Mouse (Mus musculus) liver, embryonic 15.5 days (tissue): ENCODE measurements around the gene Olfr522. TPM values are rescaled to one million over a fixed set of nuclear protein-coding genes. Genes with fewer than 3 reads are reported as not detected.

ENCODE experiments used
- ATAC-seq: fragments of 200-750 bp; cut with Nextera tagmentation; 2 replicates; pipeline ENCODE4 v1.8.0; 2017; ENCODE audit warnings: moderate number of reproducible peaks, mild to moderate bottlenecking, moderate library complexity; ENCODE audit not compliant: insufficient read depth
- H3K27ac ChIP-seq: fragments of 300-500 bp; sonication (generic); replicated peaks from 2 replicates; pipeline ENCODE4 v1.5.1; 2015; ENCODE audit warnings: mild to moderate bottlenecking, inconsistent platforms
- H3K27me3 ChIP-seq: fragments of 300-500 bp; sonication (generic); 2 replicates; pipeline ENCODE4 v1.6.1; 2015; ENCODE audit warnings: mild to moderate bottlenecking, inconsistent platforms
- H3K36me3 ChIP-seq: fragments of 300-500 bp; sonication (generic); replicated peaks from 2 replicates; pipeline ENCODE4 v1.6.1; 2015; ENCODE audit warnings: moderate library complexity, mild to moderate bottlenecking, inconsistent platforms
- H3K4me1 ChIP-seq: fragments of 300-500 bp; sonication (generic); replicated peaks from 2 replicates; pipeline ENCODE4 v1.6.1; 2015; ENCODE audit warnings: inconsistent platforms
- H3K4me2 ChIP-seq: fragments of 300-500 bp; sonication (generic); 2 replicates; pipeline ENCODE4 v1.6.1; 2015; ENCODE audit warnings: moderate library complexity, mild to moderate bottlenecking, inconsistent platforms
- H3K4me3 ChIP-seq: fragments of 300-500 bp; sonication (generic); replicated peaks from 2 replicates; pipeline ENCODE4 v1.5.1; 2015; ENCODE audit warnings: mild to moderate bottlenecking, inconsistent platforms
- H3K9ac ChIP-seq: fragments of 300-500 bp; sonication (generic); 2 replicates; pipeline ENCODE4 v1.6.1; 2015; ENCODE audit warnings: moderate library complexity, mild to moderate bottlenecking, inconsistent platforms
- H3K9me3 ChIP-seq: fragments of 300-500 bp; sonication (generic); replicated peaks from 2 replicates; pipeline ENCODE4 v1.6.1; 2016; ENCODE audit warnings: inconsistent platforms
- WGBS: fragments of 180-500 bp; shearing (Covaris S2); methylation state at CpG from one replicate; pipeline ENCODE4 v1.1.7; 2015; ENCODE audit warnings: mixed read lengths; ENCODE audit not compliant: insufficient replicate concordance; 5-methylcytosine and 5-hydroxymethylcytosine counted together
- polyA plus RNA-seq: library from polyadenylated mRNA; unstranded; fragments of >200 nt; fragmentation: Nextera tagmentation; extraction: Ambion mirVana; gene quantifications from 2 replicates; pipeline ENCODE4 v1.2.1, GENCODE M21; 2015

Olfr522 gene
- polyA plus RNA-seq, 1 experiment from 2014 or later: not detected

DNA sequence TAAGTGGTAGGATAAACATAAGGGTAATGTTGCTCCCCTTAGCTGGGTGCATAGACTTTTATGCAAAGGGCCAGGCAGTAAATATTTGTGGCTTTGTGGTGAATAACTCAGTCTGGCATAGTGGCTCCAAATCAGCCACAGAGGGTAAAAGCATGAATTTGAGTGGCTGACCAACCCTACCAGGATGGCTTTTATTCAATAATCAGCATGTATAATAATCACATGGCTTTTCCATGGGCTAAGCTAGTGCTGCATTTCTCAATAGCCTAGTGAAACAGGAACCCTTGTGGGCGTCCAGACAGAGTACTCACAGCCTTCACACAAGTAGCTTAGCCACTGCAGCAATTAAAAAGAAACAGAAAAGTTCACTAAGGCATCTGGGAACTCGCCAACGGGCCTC, 52.6 kb downstream of the Olfr522 start:
- H3K27ac ChIP-seq: 0 out of 2 replicates have a peak overlapping the region, but pooled peaks have one; percentile 6
- H3K36me3 ChIP-seq: peaks cover 52% of the 10 kb centered on the region
- no peak overlapping the region for H3K9ac ChIP-seq
- no peak overlapping the region for H3K4me3 ChIP-seq
- no peak for ATAC-seq
- H3K4me1 ChIP-seq: peaks cover 17% of the 10 kb centered on the region
- 49% methylated on average over 3 of the region's 3 CpGs for WGBS
- H3K27me3 ChIP-seq: no peaks in the 10 kb centered on the region
- H3K4me2 ChIP-seq: no peak overlapping the region
- H3K9me3 ChIP-seq: no peaks in the 10 kb centered on the region

Other genes with a start within 250 kb of the Olfr522 start
- not detected in 2 replicates for gene Utf1, start 221.0 kb downstream of the Olfr522 start, polyA plus RNA-seq
- not detected in 2 replicates for gene 6430531B16Rik, start 186.0 kb downstream of the Olfr522 start, polyA plus RNA-seq
- gene Adam8, start 172.2 kb downstream of the Olfr522 start, polyA plus RNA-seq: 1.1 and 1.3 TPM in 2 replicates
- gene Zfp511, start 128.4 kb downstream of the Olfr522 start, polyA plus RNA-seq: 17.4 and 19.6 TPM in 2 replicates
- 21.4 and 23.2 TPM in 2 replicates for gene Tubgcp2, start 128.1 kb downstream of the Olfr522 start, polyA plus RNA-seq
- gene Msx3, start 115.7 kb downstream of the Olfr522 start, polyA plus RNA-seq: not detected in 2 replicates
- gene Caly, start 82.2 kb downstream of the Olfr522 start, polyA plus RNA-seq: not detected in 2 replicates
- 0.74 and 0.79 TPM in 2 replicates for gene Prap1, start 71.4 kb downstream of the Olfr522 start, polyA plus RNA-seq
- gene Fuom, start 62.3 kb downstream of the Olfr522 start, polyA plus RNA-seq: 8.0 and 8.7 TPM in 2 replicates
- gene Paox, start 49.0 kb downstream of the Olfr522 start, polyA plus RNA-seq: 10.1 and 11.0 TPM in 2 replicates
- gene Echs1, start 48.3 kb downstream of the Olfr522 start, polyA plus RNA-seq: 104 and 111 TPM in 2 replicates
- 15.4 and 17.0 TPM in 2 replicates for gene Mtg1, start 27.2 kb downstream of the Olfr522 start, polyA plus RNA-seq
- 0.08 TPM in 1 of 2 replicates, not detected in the other for gene Sprn, start 9.9 kb downstream of the Olfr522 start, polyA plus RNA-seq
- gene Olfr523, start 8.5 kb upstream of the Olfr522 start, polyA plus RNA-seq: not detected in 2 replicates
- not detected in 2 replicates for gene Olfr524, start 41.2 kb upstream of the Olfr522 start, polyA plus RNA-seq
- gene Cd163l1, start 53.5 kb upstream of the Olfr522 start, polyA plus RNA-seq: 0.05 TPM in 1 of 2 replicates, not detected in the other
- not detected in 2 replicates for gene 5830411N06Rik, start 82.5 kb upstream of the Olfr522 start, polyA plus RNA-seq
- gene Olfr525, start 156.1 kb upstream of the Olfr522 start, polyA plus RNA-seq: not detected in 2 replicates
- gene Olfr527, start 169.3 kb upstream of the Olfr522 start, polyA plus RNA-seq: not detected in 2 replicates
- not detected in 2 replicates for gene Olfr60, start 196.9 kb upstream of the Olfr522 start, polyA plus RNA-seq
- not detected in 2 replicates for gene Olfr530, start 211.6 kb upstream of the Olfr522 start, polyA plus RNA-seq
- gene Olfr531, start 238.2 kb upstream of the Olfr522 start, polyA plus RNA-seq: not detected in 2 replicates